Mouse (Mus musculus): ENCODE measurements around the gene Sh3pxd2a.

DNA sequence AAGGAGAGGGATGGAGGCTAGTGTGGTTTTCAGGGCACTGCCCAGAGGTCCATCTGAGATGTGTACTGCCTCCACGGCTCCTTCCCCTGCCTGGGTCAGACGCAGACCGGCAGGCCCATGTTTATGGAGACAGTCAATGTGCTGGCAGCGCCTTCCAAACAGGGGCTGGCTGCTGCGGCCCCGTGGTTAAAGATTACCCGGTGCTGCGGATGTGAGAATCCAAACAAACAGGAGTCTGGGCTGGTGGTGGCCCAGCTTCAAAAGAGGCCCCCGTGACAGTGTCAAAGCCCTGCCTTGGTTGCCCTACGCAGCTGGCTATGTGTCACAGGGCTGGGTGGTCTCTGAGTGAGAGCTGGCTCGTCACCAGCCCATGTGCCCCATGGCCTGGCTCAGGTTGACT, 216.4 kb downstream of the Sh3pxd2a start:
- no peak for TF ChIP-seq CTCF (conservative IDR thresholded peaks at IDR 0.05; ENCODE audit: insufficient read depth, insufficient read length, low read depth, low read length)
- no peak for TF ChIP-seq POLR2A (IDR thresholded peaks at IDR 0.05; ENCODE audit: low read depth, low read length)
